In genomic region chr10:122753924-122754307, GRCm38 (mm10) we compare ENCODE assay signal across 13 mouse cellular contexts.
DNase-seq lines count a peak whose midpoint lies in the region; ATAC-seq and TF ChIP-seq lines count a peak whose summit lies in the region.
"Had no signal": no experiment of that assay in that cellular context is flagged by ENCODE, and none has a peak within 500 bp of the region (broad histone marks: within the 10 kb centered on the region; RNA-seq: fewer than 3 reads in every experiment).

No protein-coding gene starts in this region.

- TF ChIP-seq CTCF in gastrocnemius, adult 2 months (IDR thresholded peaks at IDR 0.05) = no peak
- TF ChIP-seq CTCF in kidney, adult 2 months (conservative IDR thresholded peaks at IDR 0.05; ENCODE audit: insufficient read depth, insufficient read length, low read depth, low read length) = no peak

- H3K27ac ChIP-seq in gastrocnemius, adult 2 months = 0 out of 2 replicates have a peak overlapping the region, but pooled peaks have one; percentile 25
- H3K27ac ChIP-seq in kidney, adult 2 months (ENCODE audit: insufficient read depth, low read depth, low read length) = peak overlapping the region; percentile 48; the same call in 1 of the 2 replicates
- no peak overlapping the region for H3K27ac ChIP-seq in midbrain, embryonic 12.5 days (replicated peaks)
- no peak overlapping the region for H3K27ac ChIP-seq in midbrain, embryonic 10.5 days (replicated peaks)

- no peak overlapping the region for H3K4me2 ChIP-seq in midbrain, embryonic 12.5 days (replicated peaks)

- no peak for DNase-seq in gastrocnemius, adult 2 months
- no peak for DNase-seq in gastrocnemius, postnatal 10 days
- DNase-seq in kidney, adult 2 months = peak; percentile 44
- DNase-seq in kidney, postnatal 25 days = no peak
- DNase-seq in midbrain, embryonic 10.5 days (ENCODE audit: low spot score) = no peak
- DNase-seq in liver = no peak
- DNase-seq: B cell, adult 2 months; gastrocnemius, postnatal 36 days; left cerebral cortex, postnatal 4 days; lung, postnatal 36 days; thymus, adult 2 months had no signal

- H3K4me1 ChIP-seq in kidney, adult 2 months (ENCODE audit: control insufficient read depth, insufficient read depth, low read length) = peaks cover 18% of the 10 kb centered on the region
- H3K4me1 ChIP-seq in midbrain, embryonic 12.5 days = peaks cover 17% of the 10 kb centered on the region
- H3K4me1 ChIP-seq in midbrain, embryonic 10.5 days = peaks cover 20% of the 10 kb centered on the region

- WGBS in kidney, adult 2 months = 26% methylated on average over 2 of the region's 2 CpGs
- 65% methylated on average over 2 of the region's 2 CpGs for WGBS in midbrain, embryonic 12.5 days
- WGBS in midbrain, embryonic 10.5 days = 60% methylated on average over 2 of the region's 2 CpGs

- TF ChIP-seq POLR2A in kidney, adult 2 months (IDR thresholded peaks at IDR 0.05; ENCODE audit: low read depth, low read length) = no peak

- no peaks in the 10 kb centered on the region for H3K36me3 ChIP-seq in kidney, adult 2 months (ENCODE audit: control insufficient read depth, insufficient read depth, low read length)
- no peaks in the 10 kb centered on the region for H3K36me3 ChIP-seq in midbrain, embryonic 12.5 days
- no peaks in the 10 kb centered on the region for H3K36me3 ChIP-seq in midbrain, embryonic 10.5 days

- no peak overlapping the region for H3K9ac ChIP-seq in midbrain, embryonic 12.5 days (replicated peaks)

- ATAC-seq in midbrain, embryonic 12.5 days (ENCODE audit: low FRiP score, low read depth) = 0 out of 2 replicates have a peak, but pooled peaks have one; percentile 10
- ATAC-seq in megakaryocyte progenitor cell, adult 5-6 weeks (replicated peaks; ENCODE audit: poor library complexity) = peak; percentile 74

- H3K9me3 ChIP-seq in midbrain, embryonic 12.5 days = no peaks in the 10 kb centered on the region; the same call in 1 of the 2 replicates
- H3K9me3 ChIP-seq in midbrain, embryonic 10.5 days (replicated peaks) = no peaks in the 10 kb centered on the region

- H3K27me3 ChIP-seq in kidney, adult 2 months (replicated peaks; ENCODE audit: control insufficient read depth, insufficient read depth, low read length) = no peaks in the 10 kb centered on the region
- H3K27me3 ChIP-seq in midbrain, embryonic 12.5 days = no peaks in the 10 kb centered on the region; the same call in 1 of the 2 replicates
- peaks cover 3% of the 10 kb centered on the region; the same call in 1 of the 2 replicates for H3K27me3 ChIP-seq in midbrain, embryonic 10.5 days (ENCODE audit: low read depth, poor library complexity, severe bottlenecking)

- H3K4me3 ChIP-seq in gastrocnemius, adult 2 months = no peak overlapping the region
- H3K4me3 ChIP-seq in kidney, adult 2 months (ENCODE audit: insufficient read depth, low read depth, low read length) = no peak overlapping the region
- H3K4me3 ChIP-seq in midbrain, embryonic 12.5 days = no peak overlapping the region
- H3K4me3 ChIP-seq in midbrain, embryonic 10.5 days = no peak overlapping the region

- intact Hi-C loops in gastrocnemius, adult 2 months (cut with DNase I) = no loop called here

Comparison
In these comparisons a context has a peak if more than half of its experiments do, and no peak if none do; other contexts are left out.
1. H3K27ac ChIP-seq: peak in gastrocnemius, adult 2 months (single experiment) and kidney, adult 2 months (single experiment); none in midbrain, embryonic 12.5 days (single experiment) and midbrain, embryonic 10.5 days (single experiment).